Mouse (Mus musculus): Measurements from ENCODE around the gene Mmp24. TPM values are rescaled to one million over a fixed set of nuclear protein-coding genes. Genes with fewer than 3 reads are reported as not detected.
"Not testable (repeated sequence)": the region's sequence is repeated elsewhere in the genome, so short reads cannot be mapped to it uniquely, and the experiment has no call there.

Gene Mmp24
- polyA plus RNA-seq, 1 experiment from 2014 or later, result not detected

GRCm38 (mm10) chr2:155831302-155831701 lies 56.2 kb downstream of the Mmp24 start:
- Histone ChIP-seq H3K9me3 (replicated peaks) (no peaks in the 10 kb centered on the region), H3K4me1 (replicated peaks) (peaks cover 19% of the 10 kb centered on the region), H3K27me3 (0 out of 2 replicates have a peak, but pooled peaks cover 15% of the 10 kb centered on the region), H3K36me3 (replicated peaks) (no peaks in the 10 kb centered on the region), H3K4me3 (replicated peaks) (no peak overlapping the region), H3K9ac (no peak overlapping the region), H3K27ac (replicated peaks) (no peak overlapping the region), H3K4me2 (no peak overlapping the region)
- 42% methylated on average over 9 of the region's 9 CpGs for WGBS (ENCODE audit: insufficient replicate concordance)
- ATAC-seq (ENCODE audit: insufficient read depth), result no peak

DNA sequence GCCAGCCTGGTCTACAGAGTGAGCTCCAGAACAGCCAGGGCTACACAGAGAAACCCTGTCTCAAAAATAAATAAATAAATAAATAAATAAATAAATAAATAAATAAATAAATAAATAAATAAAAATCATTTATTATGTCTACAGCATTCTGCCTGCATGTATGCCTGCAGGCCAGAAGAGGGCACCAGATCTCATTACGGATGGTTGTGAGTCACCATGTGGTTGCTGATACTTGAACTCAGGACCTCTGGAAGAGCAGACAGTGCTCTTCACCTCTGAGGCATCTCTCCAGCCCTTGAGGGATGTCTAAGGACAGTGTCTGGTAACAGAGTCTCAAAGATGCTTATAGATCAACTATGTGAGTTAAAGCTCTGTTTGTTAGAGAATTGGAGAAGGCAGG lies 56.9 kb downstream of the Mmp24 start:
- not testable (repeated sequence) for H3K27ac ChIP-seq (replicated peaks); H3K4me2 ChIP-seq; ATAC-seq (ENCODE audit: insufficient read depth); H3K36me3 ChIP-seq (replicated peaks); H3K9me3 ChIP-seq (replicated peaks); H3K4me3 ChIP-seq (replicated peaks); H3K9ac ChIP-seq
- Histone ChIP-seq H3K4me1 (replicated peaks) (peaks cover 15% of the 10 kb centered on the region), H3K27me3 (0 out of 2 replicates have a peak, but pooled peaks cover 15% of the 10 kb centered on the region)
- WGBS (ENCODE audit: insufficient replicate concordance), result 51% methylated on average over 1 of the region's 1 CpGs

- Histone ChIP-seq H3K27ac (replicated peaks) (no peak within 1 kb of the TSS), H3K4me2 (no peak within 1 kb of the TSS), H3K27me3 (0 out of 2 replicates have a peak, but pooled peaks cover 22% of the 10 kb centered on the region), H3K36me3 (replicated peaks) (no peaks in the 10 kb centered on the region), H3K4me3 (replicated peaks) (no peak within 1 kb of the TSS), H3K9me3 (replicated peaks) (no peaks in the 10 kb centered on the region), H3K4me1 (replicated peaks) (no peaks in the 10 kb centered on the region), H3K9ac (no peak within 1 kb of the TSS)
- ATAC-seq (ENCODE audit: insufficient read depth), result no peak
- WGBS (ENCODE audit: insufficient replicate concordance), result 53% methylated on average over 9 of the region's 9 CpGs
Observed at GRCm38 (mm10) chr2:155834732-155835131, 59.6 kb downstream of the Mmp24 start, which contains the start of gene Fam83c. TSS of gene Fam83c (minus strand) at chr2:155834854.

GRCm38 (mm10) chr2:155837961-155838360 lies 62.8 kb downstream of the Mmp24 start:
- Histone ChIP-seq H3K9ac (no peak overlapping the region), H3K9me3 (replicated peaks) (no peaks in the 10 kb centered on the region), H3K27ac (replicated peaks) (no peak overlapping the region), H3K27me3 (peaks cover 21% of the 10 kb centered on the region; the same call in 1 of the 2 replicates), H3K36me3 (replicated peaks) (no peaks in the 10 kb centered on the region), H3K4me3 (replicated peaks) (no peak overlapping the region), H3K4me2 (no peak overlapping the region), H3K4me1 (replicated peaks) (no peaks in the 10 kb centered on the region)
- ATAC-seq (ENCODE audit: insufficient read depth), result no peak
- 48% methylated on average over 3 of the region's 3 CpGs for WGBS (ENCODE audit: insufficient replicate concordance)

DNA sequence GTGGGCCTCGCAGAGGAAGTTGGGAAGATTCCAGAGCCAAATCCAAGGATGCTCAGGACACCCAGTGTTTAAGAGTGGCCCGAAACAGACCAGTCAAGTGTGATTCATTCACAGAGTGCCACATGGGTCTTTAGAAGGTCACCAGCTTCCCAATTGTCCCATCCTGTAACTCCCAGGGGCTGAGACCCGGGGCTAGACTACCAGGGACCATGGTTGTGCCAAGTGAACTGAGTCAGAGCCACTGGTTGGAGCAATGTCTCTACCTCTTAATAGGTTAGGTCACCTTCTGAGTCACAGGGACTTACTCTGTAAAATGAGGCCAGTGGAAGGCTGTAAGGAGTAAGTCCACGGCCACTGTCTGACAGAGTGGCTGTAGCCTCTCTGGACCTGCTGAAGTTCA lies 63.8 kb downstream of the Mmp24 start:
- no peak overlapping the region for H3K4me3 ChIP-seq (replicated peaks)
- H3K4me2 ChIP-seq, result no peak overlapping the region
- H3K4me1 ChIP-seq (replicated peaks), result no peaks in the 10 kb centered on the region
- no peaks in the 10 kb centered on the region for H3K36me3 ChIP-seq (replicated peaks)
- no peak for ATAC-seq (ENCODE audit: insufficient read depth)
- 65% methylated on average over 4 of the region's 4 CpGs for WGBS (ENCODE audit: insufficient replicate concordance)
- H3K9me3 ChIP-seq (replicated peaks), result no peaks in the 10 kb centered on the region
- no peak overlapping the region for H3K9ac ChIP-seq
- H3K27ac ChIP-seq (replicated peaks), result no peak overlapping the region
- H3K27me3 ChIP-seq, result peaks cover 15% of the 10 kb centered on the region; the same call in 1 of the 2 replicates

DNA sequence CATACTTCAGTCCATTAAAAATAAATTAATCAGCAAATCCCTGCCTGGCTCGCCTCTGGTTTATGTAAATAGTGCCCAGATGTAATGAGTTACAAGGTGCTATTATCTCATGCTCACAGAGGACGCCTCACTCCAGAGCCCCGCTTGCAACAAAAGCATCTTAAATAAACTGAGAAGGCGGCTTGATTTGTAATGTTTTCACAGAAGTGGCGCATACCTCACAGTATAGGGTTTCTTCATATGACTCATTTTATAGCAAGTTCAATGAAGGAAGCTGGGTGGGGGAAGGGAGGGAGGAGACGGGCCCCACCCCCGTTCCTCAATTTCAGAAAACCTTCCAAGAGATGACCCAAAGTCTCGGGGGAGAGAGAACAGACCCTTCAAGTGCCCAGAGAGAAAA lies 71.8 kb downstream of the Mmp24 start:
- Histone ChIP-seq H3K27me3 (no peaks in the 10 kb centered on the region), H3K9ac (no peak overlapping the region), H3K4me3 (replicated peaks) (no peak overlapping the region), H3K27ac (replicated peaks) (no peak overlapping the region), H3K4me1 (replicated peaks) (0 out of 2 replicates have a peak, but pooled peaks cover 3% of the 10 kb centered on the region), H3K4me2 (no peak overlapping the region), H3K9me3 (replicated peaks) (no peaks in the 10 kb centered on the region), H3K36me3 (replicated peaks) (peaks cover 30% of the 10 kb centered on the region)
- ATAC-seq (ENCODE audit: insufficient read depth), result no peak
- 72% methylated on average over 8 of the region's 8 CpGs for WGBS (ENCODE audit: insufficient replicate concordance)

- H3K4me2 ChIP-seq, result no peak overlapping the region
- H3K27ac ChIP-seq (replicated peaks), result no peak overlapping the region
- H3K9ac ChIP-seq, result no peak overlapping the region
- no peak overlapping the region for H3K4me3 ChIP-seq (replicated peaks)
- no peak for ATAC-seq (ENCODE audit: insufficient read depth)
- 0 out of 2 replicates have a peak, but pooled peaks cover 3% of the 10 kb centered on the region for H3K4me1 ChIP-seq (replicated peaks)
- 36% methylated on average over 6 of the region's 6 CpGs for WGBS (ENCODE audit: insufficient replicate concordance)
- no peaks in the 10 kb centered on the region for H3K27me3 ChIP-seq
- H3K9me3 ChIP-seq (replicated peaks), result no peaks in the 10 kb centered on the region
- H3K36me3 ChIP-seq (replicated peaks), result peaks cover 37% of the 10 kb centered on the region
Observed at GRCm38 (mm10) chr2:155848291-155848690, 73.1 kb downstream of the Mmp24 start.

- Histone ChIP-seq H3K27ac (replicated peaks) (no peak overlapping the region), H3K27me3 (no peaks in the 10 kb centered on the region), H3K4me1 (replicated peaks) (0 out of 2 replicates have a peak, but pooled peaks cover 3% of the 10 kb centered on the region), H3K4me3 (replicated peaks) (no peak overlapping the region), H3K4me2 (no peak overlapping the region), H3K36me3 (replicated peaks) (peaks cover 41% of the 10 kb centered on the region), H3K9ac (no peak overlapping the region), H3K9me3 (replicated peaks) (no peaks in the 10 kb centered on the region)
- WGBS (ENCODE audit: insufficient replicate concordance), result 24% methylated on average over 7 of the region's 7 CpGs
- ATAC-seq (ENCODE audit: insufficient read depth), result peak; percentile 44
Observed at GRCm38 (mm10) chr2:155849464-155849863, 74.3 kb downstream of the Mmp24 start.

DNA sequence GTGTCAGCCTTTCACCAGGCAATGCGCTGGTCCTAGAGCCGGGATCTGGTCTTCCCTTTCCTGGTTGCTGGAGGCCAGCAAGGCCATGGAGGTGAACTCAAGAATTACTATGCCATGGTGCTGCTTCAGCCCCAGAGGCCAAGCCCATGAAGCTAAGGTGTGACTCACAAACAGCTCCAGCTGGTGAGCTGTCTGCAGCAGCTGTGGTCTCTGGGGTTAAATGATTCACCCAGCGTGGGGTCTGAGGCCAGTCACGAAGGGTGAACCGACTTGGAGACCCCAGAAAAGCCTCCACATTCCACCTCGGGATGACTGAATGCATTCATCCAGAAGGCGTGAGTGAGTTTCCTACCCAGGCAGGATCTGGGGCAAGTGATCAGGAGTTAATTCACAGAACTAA lies 75.0 kb downstream of the Mmp24 start:
- WGBS (ENCODE audit: insufficient replicate concordance), result 73% methylated on average over 7 of the region's 7 CpGs
- peaks cover 44% of the 10 kb centered on the region for H3K36me3 ChIP-seq (replicated peaks)
- ATAC-seq (ENCODE audit: insufficient read depth), result no peak
- no peaks in the 10 kb centered on the region for H3K27me3 ChIP-seq
- no peak overlapping the region for H3K27ac ChIP-seq (replicated peaks)
- 0 out of 2 replicates have a peak, but pooled peaks cover 3% of the 10 kb centered on the region for H3K4me1 ChIP-seq (replicated peaks)
- H3K9me3 ChIP-seq (replicated peaks), result no peaks in the 10 kb centered on the region
- H3K9ac ChIP-seq, result no peak overlapping the region
- H3K4me2 ChIP-seq, result no peak overlapping the region
- no peak overlapping the region for H3K4me3 ChIP-seq (replicated peaks)

- H3K4me1 ChIP-seq (replicated peaks), result 0 out of 2 replicates have a peak, but pooled peaks cover 3% of the 10 kb centered on the region
- H3K9ac ChIP-seq, result no peak overlapping the region
- H3K4me3 ChIP-seq (replicated peaks), result no peak overlapping the region
- H3K27me3 ChIP-seq, result no peaks in the 10 kb centered on the region
- H3K36me3 ChIP-seq (replicated peaks), result peaks cover 38% of the 10 kb centered on the region
- 79% methylated on average over 5 of the region's 5 CpGs for WGBS (ENCODE audit: insufficient replicate concordance)
- no peak for ATAC-seq (ENCODE audit: insufficient read depth)
- no peak overlapping the region for H3K4me2 ChIP-seq
- H3K9me3 ChIP-seq (replicated peaks), result no peaks in the 10 kb centered on the region
- no peak overlapping the region for H3K27ac ChIP-seq (replicated peaks)
Observed at GRCm38 (mm10) chr2:155852536-155852935, 77.4 kb downstream of the Mmp24 start.

GRCm38 (mm10) chr2:155860102-155860501 lies 85.0 kb downstream of the Mmp24 start:
- Histone ChIP-seq H3K27me3 (no peaks in the 10 kb centered on the region), H3K36me3 (replicated peaks) (peaks cover 14% of the 10 kb centered on the region), H3K4me1 (replicated peaks) (no peaks in the 10 kb centered on the region), H3K9me3 (replicated peaks) (no peaks in the 10 kb centered on the region), H3K27ac (replicated peaks) (no peak overlapping the region), H3K4me3 (replicated peaks) (no peak overlapping the region), H3K4me2 (no peak overlapping the region), H3K9ac (no peak overlapping the region)
- ATAC-seq (ENCODE audit: insufficient read depth), result no peak
- 66% methylated on average over 7 of the region's 7 CpGs for WGBS (ENCODE audit: insufficient replicate concordance)

GRCm38 (mm10) chr2:155861581-155861980 lies 86.4 kb downstream of the Mmp24 start:
- Histone ChIP-seq H3K4me2 (no peak overlapping the region), H3K36me3 (replicated peaks) (peaks cover 14% of the 10 kb centered on the region), H3K4me1 (replicated peaks) (no peaks in the 10 kb centered on the region), H3K9me3 (replicated peaks) (no peaks in the 10 kb centered on the region), H3K27ac (replicated peaks) (no peak overlapping the region), H3K9ac (no peak overlapping the region), H3K27me3 (no peaks in the 10 kb centered on the region), H3K4me3 (replicated peaks) (no peak overlapping the region)
- ATAC-seq (ENCODE audit: insufficient read depth), result no peak
- WGBS (ENCODE audit: insufficient replicate concordance), result 80% methylated on average over 6 of the region's 6 CpGs
